Mouse (Mus musculus): ENCODE measurements around the gene Hnrnpm.
"Not testable (repeated sequence)": the region's sequence is repeated elsewhere in the genome, so short reads cannot be mapped to it uniquely, and the experiment has no call there.

The Hnrnpm gene

GRCm38 (mm10) chr17:33669681-33670080 is 17.0 kb downstream of the Hnrnpm start:
- DNase-seq (ENCODE audit: low spot score in 2 of 2) = no peak

DNA sequence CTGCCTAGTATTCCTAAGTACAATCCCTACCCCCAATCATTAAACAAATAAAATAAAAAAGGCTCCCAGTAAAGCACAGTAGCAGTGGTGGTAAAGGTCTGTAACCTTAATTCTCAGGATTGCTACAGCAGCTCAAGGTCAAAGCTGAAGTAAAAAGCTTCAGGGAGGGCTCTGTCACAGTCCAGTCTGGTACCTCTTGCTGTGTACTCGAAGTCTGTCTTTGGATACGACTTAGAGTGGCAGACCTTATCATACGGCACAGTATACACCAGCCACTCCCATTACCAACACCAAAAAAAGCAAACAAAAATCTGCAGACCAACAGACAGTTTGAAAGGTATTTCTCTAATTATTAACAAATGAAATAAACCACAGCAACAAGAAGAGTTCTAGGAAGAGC is 19.8 kb downstream of the Hnrnpm start:
- DNase-seq (ENCODE audit: low spot score in 2 of 2) = no peak

DNA sequence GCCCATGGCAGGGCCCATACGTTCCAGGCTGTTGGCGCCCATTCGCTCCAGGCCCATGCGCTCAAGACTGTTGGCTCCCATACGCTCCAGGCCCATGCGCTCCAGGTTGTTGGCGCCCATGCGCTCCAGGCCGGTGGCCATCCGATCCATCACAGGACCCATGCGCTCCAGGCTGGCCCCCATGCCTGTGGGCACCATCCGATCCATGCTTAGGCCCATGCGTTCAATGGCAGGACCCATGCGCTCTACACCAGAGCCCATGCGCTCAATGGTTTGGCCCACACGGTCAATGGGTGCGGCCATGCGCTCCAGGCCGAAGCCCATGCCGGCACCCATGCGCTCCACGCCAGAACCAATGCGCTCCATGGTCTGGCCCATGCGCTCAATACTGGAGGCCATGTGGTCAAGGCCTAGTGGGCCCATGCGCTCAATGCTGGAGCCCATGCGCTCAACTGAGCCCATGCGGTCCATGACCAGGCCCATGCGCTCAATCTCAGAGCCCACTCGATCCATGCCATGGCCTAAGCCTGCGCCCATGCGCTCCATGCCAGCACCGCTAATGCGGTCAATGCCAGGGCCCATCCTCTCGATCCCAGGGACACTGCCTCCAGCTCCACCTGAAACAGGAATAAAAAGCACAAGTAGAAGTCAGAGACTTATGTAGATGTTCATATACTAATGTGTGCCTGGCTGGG is 36.7 kb downstream of the Hnrnpm start:
- DNase-seq (ENCODE audit: low spot score in 2 of 2) = no peak

- DNase-seq (ENCODE audit: low spot score in 2 of 2) = no peak
These were observed 41.6 kb downstream of the Hnrnpm start for GRCm38 (mm10) chr17:33645073-33645472.

- no peak for DNase-seq (ENCODE audit: low spot score in 2 of 2)
These were observed 42.6 kb downstream of the Hnrnpm start for GRCm38 (mm10) chr17:33644068-33644467.

DNA sequence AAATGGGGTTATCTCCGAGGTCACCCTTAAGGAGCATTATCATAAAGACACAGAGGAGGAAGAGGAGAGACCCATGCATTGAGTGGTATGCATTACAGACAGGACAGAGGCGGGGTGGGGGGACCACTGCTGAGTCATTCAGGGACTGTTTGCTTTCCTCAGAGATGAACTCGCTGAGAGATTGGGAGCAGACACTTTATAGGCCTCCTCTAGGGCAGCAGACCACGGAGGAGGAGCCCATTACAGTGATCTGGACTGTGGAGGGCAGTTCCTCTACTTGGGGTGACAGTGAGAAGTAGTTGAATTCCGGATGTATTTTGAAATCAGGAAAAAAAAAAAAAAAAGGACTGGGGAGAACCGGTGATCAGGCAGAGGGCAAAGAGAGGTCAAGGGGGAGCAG is 46.9 kb downstream of the Hnrnpm start:
- no peak for DNase-seq (ENCODE audit: low spot score in 2 of 2)

GRCm38 (mm10) chr17:33637516-33638276 is 49.0 kb downstream of the Hnrnpm start, which contains the start of gene Pram1:
Gene Pram1 (plus strand): TSS chr17:33638056.
- DNase-seq (ENCODE audit: low spot score in 2 of 2) = peak; percentile 34 to 44

GRCm38 (mm10) chr17:33637038-33637437 is 49.6 kb downstream of the Hnrnpm start:
- no peak for DNase-seq (ENCODE audit: low spot score in 2 of 2)

DNA sequence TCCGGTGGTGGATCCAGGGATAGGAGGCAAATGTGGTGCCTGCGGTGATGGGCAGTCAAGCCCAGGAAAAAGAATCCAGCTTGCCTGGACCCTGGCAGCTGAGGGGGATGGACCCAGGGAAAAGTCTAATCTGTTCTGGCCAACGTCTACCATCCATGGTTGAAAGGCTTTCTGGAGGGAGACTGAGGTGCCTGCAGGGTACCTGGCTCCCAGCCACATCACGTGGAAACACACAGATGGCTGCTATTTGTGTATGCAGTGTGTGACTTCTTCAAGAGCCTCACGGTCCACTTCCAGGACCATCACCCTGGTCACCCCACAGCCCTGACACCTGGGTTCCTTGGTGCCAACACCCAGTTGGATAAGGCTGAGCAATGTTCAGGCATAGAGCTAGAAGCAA is 54.9 kb downstream of the Hnrnpm start:
- no peak for DNase-seq (ENCODE audit: low spot score in 2 of 2)

DNA sequence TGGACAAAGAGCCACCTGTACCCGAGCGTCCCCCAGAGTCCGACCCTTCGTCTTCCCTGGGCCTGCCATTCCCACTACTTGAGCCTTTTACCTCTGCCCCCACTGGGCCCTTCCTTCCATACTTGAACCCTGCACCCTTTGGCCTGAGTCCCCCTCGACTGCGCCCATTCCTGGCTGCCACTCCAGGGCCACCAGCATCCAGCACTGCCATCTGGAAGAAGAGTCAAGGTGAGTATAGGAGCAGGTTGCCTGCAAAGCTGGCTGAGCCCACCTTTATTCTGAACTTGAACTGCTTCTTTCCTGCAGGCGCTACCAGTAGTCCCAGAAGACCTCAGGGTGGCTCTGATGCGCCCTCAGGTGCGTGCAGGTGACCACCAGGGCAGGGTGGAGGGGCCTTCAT is 55.4 kb downstream of the Hnrnpm start:
- no peak for DNase-seq (ENCODE audit: low spot score in 2 of 2)

- DNase-seq (ENCODE audit: low spot score in 2 of 2) = no peak
These were observed 56.3 kb downstream of the Hnrnpm start for GRCm38 (mm10) chr17:33630171-33630895.

DNA sequence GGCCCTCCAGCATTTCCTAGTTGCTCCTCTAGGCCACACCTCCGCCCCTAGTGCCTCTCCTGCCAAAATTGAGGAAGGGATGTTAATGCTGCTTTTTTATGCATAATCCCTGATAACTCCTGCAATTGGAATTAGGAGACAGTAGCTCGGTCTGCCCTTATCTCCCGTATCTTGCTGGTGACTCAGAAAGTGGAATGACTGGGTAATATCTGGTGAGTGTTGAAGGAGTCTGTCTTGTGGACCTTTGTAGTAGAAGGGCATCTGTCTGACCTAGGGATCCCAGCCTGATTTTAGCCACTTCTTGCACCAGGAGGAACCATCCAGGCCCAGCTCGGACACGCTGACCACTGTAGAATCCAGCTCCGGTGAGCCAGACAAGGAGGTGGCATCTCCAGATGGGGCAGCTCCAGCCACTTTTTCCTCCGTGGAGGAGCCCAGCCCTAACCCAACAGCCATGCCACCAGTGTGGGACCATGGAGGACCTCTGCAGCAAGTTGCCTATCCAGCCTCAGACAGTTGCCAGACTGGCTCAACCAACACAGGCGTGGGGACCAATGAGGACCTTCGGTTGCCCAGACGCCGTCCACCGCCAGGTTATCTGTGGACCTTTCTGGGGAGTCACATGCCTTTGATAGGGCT is 57.1 kb downstream of the Hnrnpm start:
- DNase-seq (ENCODE audit: low spot score in 2 of 2) = no peak

- peak; percentile 88 to 94 for DNase-seq (ENCODE audit: low spot score in 2 of 2)
These were observed 57.8 kb downstream of the Hnrnpm start, which contains the start of gene Zfp414 for GRCm38 (mm10) chr17:33628621-33629486. Gene Zfp414 (plus strand): TSS chr17:33629090.

GRCm38 (mm10) chr17:33627281-33627680 is 59.4 kb downstream of the Hnrnpm start:
- no peak for DNase-seq (ENCODE audit: low spot score in 2 of 2)

DNA sequence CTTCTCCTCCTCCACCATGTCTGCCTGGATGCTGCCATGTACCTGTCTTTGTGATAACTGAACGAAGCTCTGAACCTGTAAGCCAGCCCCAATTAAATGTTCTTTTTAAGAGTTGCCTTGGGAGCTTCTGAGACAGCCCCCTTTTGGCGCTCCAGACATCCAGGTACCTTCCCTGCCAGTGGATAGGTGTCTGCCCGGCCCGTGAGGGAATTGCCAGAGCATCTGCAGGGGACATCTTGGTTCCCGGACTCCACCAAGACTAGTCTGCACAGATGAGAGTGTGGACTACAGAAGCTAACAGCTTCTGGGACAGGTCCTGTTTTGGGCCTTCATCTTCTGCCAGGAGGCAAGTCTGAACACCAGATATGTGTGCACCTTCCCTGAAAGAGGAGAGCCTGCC is 72.9 kb downstream of the Hnrnpm start:
- DNase-seq (ENCODE audit: low spot score in 2 of 2) = not testable (repeated sequence)

GRCm38 (mm10) chr17:33610548-33610947 is 76.1 kb downstream of the Hnrnpm start:
- DNase-seq (ENCODE audit: low spot score in 2 of 2) = no peak

GRCm38 (mm10) chr17:33607273-33607672 is 79.4 kb downstream of the Hnrnpm start:
- DNase-seq (ENCODE audit: low spot score in 2 of 2) = no peak

DNA sequence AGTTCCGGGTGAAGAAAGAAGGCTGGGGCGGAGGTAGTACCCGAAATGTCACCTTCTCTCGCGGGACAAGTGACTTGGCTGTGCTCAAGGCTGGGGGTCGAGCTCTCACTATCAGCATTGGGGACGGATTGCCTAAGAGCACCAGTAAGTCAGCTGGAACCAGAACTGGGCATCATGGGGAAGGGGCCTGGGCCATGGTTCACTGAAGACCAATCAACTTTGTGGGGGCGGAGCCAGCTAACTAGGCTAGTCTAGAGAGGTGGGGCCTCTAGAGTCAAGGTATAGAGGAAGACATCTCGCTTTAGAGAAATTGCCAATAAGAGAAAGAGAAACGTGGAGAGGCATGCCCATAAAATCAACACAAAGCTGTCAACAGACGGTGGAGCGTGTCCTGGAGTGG is 84.7 kb downstream of the Hnrnpm start:
- no peak for DNase-seq (ENCODE audit: low spot score in 2 of 2)

GRCm38 (mm10) chr17:33600831-33601230 is 85.8 kb downstream of the Hnrnpm start:
- no peak for DNase-seq (ENCODE audit: low spot score in 2 of 2)

- DNase-seq (ENCODE audit: low spot score in 2 of 2) = no peak
These were observed 86.7 kb downstream of the Hnrnpm start for GRCm38 (mm10) chr17:33599836-33600475.
